Mouse (Mus musculus): Measurements from ENCODE around the gene Cd200r3.

The Cd200r3 gene

GRCm38 (mm10) chr16:44988667-44989357, 45.3 kb downstream of the Cd200r3 start:
- DNase-seq (ENCODE audit: low spot score), result no peak

GRCm38 (mm10) chr16:44993319-44994019, 50.0 kb downstream of the Cd200r3 start:
- no peak for DNase-seq (ENCODE audit: low spot score)

GRCm38 (mm10) chr16:44994206-44994953, 50.9 kb downstream of the Cd200r3 start:
- no peak for DNase-seq (ENCODE audit: low spot score)

GRCm38 (mm10) chr16:44995111-44995510, 51.6 kb downstream of the Cd200r3 start:
- no peak for DNase-seq (ENCODE audit: low spot score)

DNA sequence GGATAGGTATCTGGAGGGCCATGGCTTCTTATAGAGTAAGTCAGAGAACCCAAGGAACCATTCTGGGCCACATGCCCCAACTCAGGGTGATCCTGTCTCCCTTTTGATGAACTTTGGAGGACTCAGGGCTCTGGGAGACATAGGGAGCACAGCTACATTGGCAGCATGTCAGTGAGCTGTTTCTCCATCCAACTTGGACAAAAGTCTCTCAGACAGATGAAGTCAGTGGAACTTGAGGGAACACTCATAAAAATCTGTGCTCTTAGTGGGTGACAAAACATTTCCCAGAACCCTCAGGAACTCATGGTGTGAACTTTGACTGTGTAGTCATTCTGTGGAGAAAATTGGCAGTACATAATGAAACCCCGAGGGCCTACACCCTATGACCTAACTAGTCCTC, 53.2 kb downstream of the Cd200r3 start:
- DNase-seq (ENCODE audit: low spot score), result no peak

GRCm38 (mm10) chr16:44999537-44999936, 56.1 kb downstream of the Cd200r3 start:
- DNase-seq (ENCODE audit: low spot score), result no peak

GRCm38 (mm10) chr16:45004443-45004842, 61.0 kb downstream of the Cd200r3 start:
- no peak for DNase-seq (ENCODE audit: low spot score)

GRCm38 (mm10) chr16:45005280-45005679, 61.8 kb downstream of the Cd200r3 start:
- peak; percentile 9 for DNase-seq (ENCODE audit: low spot score)

DNA sequence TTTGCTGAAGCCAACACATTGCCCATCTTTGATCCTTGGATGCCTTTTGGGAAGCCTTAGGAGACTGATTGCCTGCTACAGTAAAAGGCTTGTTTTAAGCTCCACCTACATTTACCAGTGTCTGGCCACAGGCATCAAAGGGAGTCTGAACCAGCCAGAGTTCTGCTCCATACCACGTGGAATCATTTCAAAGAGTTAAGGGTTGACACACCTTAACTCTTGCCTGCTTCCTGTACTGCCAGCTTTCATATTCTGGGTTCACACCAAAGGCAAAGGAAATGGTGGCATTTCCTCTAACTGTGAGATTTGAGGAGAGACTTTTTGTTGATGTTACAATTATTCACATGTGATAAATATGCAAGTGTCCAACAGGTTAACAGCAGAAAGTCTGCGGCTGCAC, 63.5 kb downstream of the Cd200r3 start:
- no peak for DNase-seq (ENCODE audit: low spot score)

DNA sequence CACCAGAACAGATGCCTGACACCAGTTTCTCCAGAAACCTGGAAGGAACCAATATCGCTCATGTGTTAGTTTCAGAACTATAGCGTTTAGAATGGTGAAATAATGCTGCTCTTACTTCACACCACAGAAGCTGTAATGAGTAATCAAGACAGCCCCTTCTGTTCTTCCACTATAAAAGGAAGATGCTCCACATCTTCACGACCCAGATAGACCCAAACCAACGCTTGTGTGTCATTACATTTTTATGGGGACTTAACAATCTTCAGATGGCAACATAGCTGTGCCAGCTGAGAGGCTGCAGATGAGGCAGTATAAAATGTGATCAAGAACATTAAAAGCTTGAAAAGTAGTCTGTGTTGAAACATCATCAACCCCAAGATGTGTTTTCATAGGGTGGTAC, 64.3 kb downstream of the Cd200r3 start:
- no peak for DNase-seq (ENCODE audit: low spot score)

GRCm38 (mm10) chr16:45009634-45010033, 66.2 kb downstream of the Cd200r3 start:
- DNase-seq (ENCODE audit: low spot score), result peak; percentile 20

- DNase-seq (ENCODE audit: low spot score), result no peak
Observed at GRCm38 (mm10) chr16:45015591-45015990, 72.1 kb downstream of the Cd200r3 start.

DNA sequence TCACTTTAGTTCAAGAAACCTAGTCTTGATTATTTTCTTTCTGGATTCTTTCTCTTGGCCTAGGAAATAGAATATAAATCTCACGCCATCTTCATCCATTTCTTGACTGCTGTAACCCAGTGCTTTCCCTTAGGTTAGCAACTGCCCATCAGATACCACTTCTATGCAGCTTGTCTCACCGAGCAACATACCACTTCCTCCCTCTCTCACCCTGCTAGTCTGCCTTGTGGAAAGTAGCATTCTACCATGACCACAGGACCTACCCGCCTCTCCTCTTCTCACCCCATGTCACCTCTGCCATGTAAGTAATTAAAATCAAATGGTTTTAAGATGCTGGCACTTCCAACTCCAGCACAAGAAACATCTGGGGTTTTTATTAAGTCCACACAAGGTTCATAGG, 73.0 kb downstream of the Cd200r3 start:
- no peak for DNase-seq (ENCODE audit: low spot score)

DNA sequence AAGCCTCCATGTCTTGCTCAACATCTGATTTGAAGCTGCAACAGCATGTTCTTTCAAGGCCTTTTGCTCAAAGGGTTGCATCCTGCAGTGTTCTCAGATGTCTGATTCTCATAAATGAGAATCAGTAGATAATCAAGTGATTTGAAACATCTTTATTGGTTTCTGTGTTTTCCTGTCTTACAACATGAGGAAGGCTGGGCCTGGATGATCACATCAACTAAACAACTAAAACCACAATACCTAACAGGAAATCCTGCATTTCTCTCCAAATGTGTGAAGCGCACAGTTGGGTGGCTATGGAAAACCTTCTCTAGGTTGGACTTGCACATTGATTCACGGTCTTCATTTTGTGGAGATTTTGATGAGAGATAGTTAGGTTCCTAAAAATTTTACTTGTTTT, 75.4 kb downstream of the Cd200r3 start:
- no peak for DNase-seq (ENCODE audit: low spot score)

DNA sequence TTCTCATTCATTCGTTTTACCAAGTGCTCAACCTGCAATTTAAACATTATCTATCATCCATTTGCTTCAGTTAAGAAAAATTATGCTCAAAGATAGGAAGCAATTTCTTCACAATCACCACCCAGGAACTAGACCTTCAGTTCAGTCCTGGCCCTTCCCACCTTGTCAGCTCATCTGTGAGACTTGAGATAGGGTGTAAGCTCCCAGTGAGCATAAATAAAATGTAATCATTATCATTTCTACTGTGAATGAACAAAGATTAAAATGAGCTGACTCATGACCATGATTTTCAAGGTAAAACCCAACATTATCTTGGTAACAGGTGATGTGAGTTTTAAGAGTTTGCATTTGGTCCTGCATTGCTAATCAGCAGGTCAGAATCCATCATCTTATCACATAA, 76.6 kb downstream of the Cd200r3 start:
- no peak for DNase-seq (ENCODE audit: low spot score)

DNA sequence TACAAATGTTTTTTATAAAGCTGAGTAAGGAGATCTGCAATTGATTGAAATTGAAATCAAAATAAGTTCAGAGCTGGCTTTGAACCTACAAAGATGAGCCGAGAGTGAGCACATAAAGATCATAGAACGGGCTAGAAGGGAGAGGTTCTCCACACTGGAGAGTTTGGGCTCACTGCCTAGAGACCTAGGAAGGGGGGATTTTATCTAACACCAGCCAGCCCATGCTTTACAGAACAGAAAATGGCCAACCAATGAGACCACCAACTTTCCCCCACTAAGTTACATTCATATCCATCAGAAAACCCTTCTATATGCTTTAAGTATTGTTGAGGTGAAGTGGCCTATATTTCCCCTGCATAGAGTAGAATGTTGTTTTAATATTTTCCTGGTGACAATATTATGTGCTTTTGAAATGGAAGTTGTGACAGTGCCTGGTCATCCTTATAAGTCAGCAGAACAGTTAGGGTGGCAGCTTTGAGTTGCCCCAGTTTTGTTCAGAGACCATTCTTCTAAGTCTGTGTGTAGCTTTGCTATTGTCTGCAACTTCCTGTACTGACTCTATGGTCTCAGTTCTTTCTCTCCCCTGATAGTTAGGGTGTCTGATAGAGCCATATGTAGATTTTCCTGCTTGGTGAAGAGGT, 77.3 kb downstream of the Cd200r3 start:
- no peak for DNase-seq (ENCODE audit: low spot score)

DNA sequence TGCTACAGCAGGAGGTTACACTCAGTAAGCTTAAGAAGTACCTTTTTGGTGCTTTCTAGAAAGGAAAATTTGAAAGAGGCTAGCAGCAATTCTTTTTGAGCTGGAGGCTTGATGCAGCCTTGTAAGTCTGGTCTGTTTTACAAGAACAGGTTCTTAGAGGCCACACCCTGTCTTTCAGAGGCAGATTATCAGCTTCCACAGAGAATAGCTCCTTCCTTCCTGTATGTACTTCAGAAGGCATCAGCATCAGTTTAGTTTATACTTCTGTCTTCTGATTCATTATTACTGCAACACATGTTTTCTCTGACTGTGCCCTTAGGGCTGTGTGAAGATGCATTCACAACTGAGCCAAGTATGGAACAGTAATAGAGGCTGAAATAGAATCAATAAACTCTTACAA, 78.0 kb downstream of the Cd200r3 start:
- DNase-seq (ENCODE audit: low spot score), result no peak

DNA sequence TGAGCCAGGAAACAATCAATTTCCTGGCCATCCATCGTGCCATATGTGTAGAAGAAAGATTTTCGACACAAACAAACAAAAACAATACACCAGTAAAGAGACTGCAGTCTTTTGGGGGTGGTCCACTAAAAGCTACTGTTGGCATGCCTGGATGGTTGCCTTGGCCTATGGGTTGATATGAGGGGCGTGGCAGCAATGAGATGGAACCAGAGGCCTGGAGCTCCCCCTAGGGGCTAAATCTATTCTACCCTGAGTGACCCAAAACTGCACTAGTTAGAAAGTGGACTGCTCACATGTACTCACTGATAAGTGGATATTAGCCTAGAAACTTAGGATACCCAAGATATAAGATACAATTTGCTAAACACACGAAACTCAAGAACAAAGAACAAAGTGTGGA, 80.4 kb downstream of the Cd200r3 start:
- peak; percentile 34 for DNase-seq (ENCODE audit: low spot score)

- no peak for DNase-seq (ENCODE audit: low spot score)
Observed at GRCm38 (mm10) chr16:45025321-45025720, 81.8 kb downstream of the Cd200r3 start.

GRCm38 (mm10) chr16:45029080-45029479, 85.6 kb downstream of the Cd200r3 start:
- DNase-seq (ENCODE audit: low spot score), result no peak

DNA sequence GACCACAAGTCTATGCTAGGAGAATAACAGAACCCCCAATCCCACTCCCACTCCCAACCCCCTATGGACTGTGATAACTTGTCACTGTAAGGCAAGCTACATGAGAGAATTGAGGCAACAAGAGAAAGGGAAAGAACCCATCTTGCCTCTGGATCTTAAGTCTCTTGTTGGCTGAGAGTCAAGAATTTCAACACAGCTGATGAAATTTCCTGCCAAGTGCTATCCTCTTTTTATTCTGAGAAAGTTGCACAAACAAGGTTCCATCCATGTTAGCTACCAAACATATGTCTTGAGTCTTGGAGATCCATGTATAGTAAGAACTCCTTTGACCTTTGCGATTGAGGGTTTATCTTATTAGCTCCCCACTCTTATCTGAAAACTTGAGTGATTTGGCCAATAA, 86.0 kb downstream of the Cd200r3 start:
- no peak for DNase-seq (ENCODE audit: low spot score)

DNA sequence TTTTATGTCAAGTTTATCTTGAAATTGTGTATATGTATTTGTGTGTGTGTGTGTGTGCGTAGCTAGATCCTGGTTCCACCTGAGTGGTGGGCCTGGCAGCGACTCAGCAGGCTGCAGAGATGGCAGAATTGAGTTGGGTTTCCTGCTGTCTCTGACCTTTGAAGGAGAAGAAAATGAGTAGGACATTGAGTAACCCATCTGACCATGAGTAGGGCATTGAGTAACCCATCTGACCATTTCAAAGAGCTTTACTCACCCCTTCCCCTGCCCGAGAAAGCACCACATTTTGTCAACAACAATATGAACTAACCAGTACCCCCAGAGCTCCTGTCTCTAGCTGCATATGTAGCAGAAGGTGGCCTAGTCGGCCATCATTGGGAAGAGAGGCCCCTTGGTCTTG, 86.6 kb downstream of the Cd200r3 start:
- no peak for DNase-seq (ENCODE audit: low spot score)

DNA sequence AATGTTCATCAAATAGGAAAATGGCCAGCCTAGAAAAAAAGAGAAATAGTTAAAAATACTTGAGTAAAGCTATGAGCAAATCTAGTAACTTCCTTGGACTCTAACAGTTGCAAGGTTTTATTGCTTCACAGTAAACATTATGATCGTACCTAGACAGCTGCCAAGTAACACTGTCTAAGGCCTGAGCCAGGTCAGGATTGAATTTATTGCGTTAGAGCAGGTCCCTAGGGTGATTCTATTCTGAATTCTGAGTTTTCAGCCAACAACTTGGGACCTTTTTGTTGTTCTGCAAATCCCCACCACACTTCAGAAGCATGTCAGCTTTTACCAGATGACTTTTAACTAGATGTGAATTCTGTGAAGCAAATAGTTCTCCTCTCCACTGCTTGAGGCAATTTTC, 87.3 kb downstream of the Cd200r3 start:
- no peak for DNase-seq (ENCODE audit: low spot score)

Measured in ovary, postnatal 36 days (tissue).